In genomic region chr16:24284215-24284614, GRCm38 (mm10) we compare ENCODE assay signal across 14 mouse cellular contexts.
"Had no signal": no experiment of that assay in that cellular context is flagged by ENCODE, and none has a peak within 500 bp of the region (broad histone marks: within the 10 kb centered on the region; RNA-seq: fewer than 3 reads in every experiment).

No protein-coding gene starts in this region.

- H3K36me3 ChIP-seq: limb, embryonic 15.5 days; liver, embryonic 12.5 days; midbrain, embryonic 10.5 days; neural tube, embryonic 15.5 days had no signal

- H3K4me1 ChIP-seq: liver, embryonic 12.5 days; neural tube, embryonic 15.5 days had no signal

- H3K4me3 ChIP-seq: limb, embryonic 15.5 days; liver, embryonic 12.5 days; midbrain, embryonic 10.5 days; myocyte; neural tube, embryonic 15.5 days had no signal

- H3K27ac ChIP-seq: limb, embryonic 15.5 days; liver, embryonic 12.5 days; midbrain, embryonic 10.5 days; neural tube, embryonic 15.5 days had no signal

- H3K27me3 ChIP-seq: limb, embryonic 15.5 days; liver, embryonic 12.5 days; neural tube, embryonic 15.5 days had no signal

- DNase-seq: kidney, adult 8-10 months; kidney, postnatal 36 days; layer of hippocampus, adult 9-11 months; layer of hippocampus, postnatal 36 days; midbrain, embryonic 14.5 days; right cerebral cortex, adult 18-20 months; right cerebral cortex, postnatal 4 days; spleen, adult 18-20 months; thymus, postnatal 36 days had no signal
